Mouse (Mus musculus) urinary bladder, postnatal 25 days (tissue): ENCODE results near the gene Glis2.

Source experiments
- DNase-seq: peaks from one replicate; pipeline ENCODE4 v3.0.0; 2022; ENCODE audit warnings: low spot score

The Glis2 gene

DNA sequence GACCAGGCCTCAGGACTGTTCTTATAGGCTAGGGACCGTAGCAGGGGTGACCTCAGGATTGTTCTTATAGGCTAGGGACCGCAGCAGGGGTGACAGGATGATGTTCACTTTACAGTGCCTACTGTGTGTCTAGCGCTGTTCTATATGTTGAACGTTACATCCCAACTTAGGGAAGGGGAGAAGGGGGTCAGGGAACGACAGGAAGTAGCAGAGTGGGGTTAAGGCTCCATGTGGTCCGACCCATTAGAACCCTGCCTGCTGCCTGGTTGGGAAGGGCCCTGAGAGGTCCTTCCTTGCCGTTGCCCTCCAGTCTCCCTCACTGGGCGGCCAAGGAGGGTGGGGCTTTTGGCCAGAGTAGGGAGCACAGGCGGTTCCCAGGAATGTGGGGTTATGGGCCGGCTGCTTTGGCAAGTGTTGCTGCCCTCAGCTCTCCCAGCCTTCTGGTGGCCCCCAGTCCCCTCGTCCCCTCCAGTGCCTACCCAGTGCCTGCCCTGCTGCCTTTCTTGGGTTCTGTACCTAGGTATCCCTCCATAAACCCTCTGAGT is 9.9 kb downstream of the Glis2 start:
- DNase-seq = no peak

DNA sequence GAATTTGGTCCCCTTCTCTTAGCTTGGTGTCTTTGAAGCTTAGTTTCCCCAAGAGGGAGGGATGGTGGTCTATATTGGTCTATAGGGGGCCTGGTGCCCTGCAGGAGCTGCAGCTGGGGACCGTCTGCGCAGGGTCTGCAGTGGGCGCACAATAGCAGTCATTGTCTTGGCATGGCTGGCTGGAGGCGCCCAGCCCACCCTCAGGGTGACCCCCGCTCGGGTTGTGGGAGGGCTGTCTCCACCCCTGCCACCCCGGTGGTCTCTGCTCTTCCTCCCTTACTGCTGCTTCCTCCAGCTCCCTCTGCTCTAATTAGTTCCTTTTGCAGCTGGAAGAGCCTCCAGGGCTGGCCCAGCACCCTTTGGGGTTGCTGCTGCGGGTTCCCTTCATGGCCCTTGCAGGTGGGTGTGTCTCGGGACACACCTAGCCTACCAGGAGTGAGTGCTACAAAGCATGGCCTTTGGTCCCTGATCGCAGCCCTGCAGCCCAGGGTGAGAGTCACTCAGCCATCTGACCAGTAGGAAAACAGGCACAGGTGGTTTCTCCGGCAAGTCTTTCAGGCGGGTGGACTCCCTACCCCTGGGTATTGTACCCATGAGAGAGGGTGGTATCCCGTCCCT is 11.1 kb downstream of the Glis2 start:
- no peak for DNase-seq

DNA sequence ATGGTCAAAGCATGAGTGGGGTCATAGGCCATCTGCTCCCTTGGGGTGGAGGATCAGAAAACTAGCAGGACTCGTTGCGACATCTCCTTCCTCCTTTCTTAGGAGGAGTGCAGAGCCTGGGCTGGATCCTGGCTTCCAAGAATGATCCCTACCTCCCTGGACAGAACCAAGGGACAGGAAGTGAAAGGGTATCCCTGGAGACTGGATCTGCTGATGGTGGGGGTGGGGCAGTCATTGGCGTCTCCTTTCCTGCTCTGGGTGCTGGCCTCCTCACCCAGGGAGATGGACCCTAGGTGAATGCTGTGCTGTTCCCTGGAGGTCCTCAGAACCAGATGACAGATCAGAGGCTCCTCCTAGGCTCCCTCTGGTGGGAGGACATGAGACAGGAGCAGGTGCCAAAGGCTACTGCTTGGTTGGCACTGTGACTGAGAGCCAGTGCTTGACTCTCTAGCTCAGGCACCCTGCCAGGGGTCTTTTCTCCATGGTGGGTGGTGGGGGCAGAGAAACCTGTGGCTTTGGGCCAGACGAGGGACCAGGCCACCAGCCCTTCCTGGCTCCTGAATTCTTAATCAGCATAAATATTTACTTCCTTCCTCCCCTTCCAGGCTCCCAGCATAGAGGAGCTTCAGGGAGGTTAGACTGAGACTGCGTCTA is 12.0 kb downstream of the Glis2 start:
- DNase-seq = no peak

DNA sequence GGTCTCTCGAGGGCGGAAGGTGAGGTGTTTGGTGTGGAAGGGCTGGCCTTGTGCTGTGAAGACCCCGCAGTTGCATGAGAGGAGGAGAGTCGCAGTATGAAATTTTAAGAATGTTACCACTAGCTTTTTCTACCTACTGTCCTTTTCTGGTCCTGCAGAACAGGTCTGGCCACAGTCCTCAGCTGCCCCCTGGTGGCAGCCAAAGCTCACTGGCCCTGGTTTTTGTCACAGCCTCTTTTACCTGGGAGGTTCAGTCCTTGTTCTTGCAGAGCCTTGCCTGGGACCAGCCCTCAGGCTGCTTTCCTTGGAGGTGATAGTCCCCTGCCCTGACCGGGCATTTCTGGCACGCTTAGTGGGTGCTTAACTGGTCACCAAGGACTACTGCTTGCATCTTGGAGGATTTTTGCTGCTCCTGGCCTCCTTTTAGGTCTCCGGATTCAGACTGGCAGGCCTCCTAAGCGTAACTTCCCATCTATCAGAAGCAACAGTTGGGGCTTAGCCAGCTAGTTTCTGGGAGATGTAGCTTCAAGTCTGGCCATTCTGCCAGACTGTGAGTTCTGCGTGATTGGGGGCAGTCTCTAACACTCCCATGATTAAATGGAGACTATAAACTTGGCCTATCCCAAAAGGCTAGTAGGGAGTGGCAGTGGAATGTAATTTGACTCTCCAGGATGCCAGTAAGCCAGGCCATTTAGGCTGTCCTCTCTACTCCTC is 13.5 kb downstream of the Glis2 start:
- peak; percentile 76 for DNase-seq

DNA sequence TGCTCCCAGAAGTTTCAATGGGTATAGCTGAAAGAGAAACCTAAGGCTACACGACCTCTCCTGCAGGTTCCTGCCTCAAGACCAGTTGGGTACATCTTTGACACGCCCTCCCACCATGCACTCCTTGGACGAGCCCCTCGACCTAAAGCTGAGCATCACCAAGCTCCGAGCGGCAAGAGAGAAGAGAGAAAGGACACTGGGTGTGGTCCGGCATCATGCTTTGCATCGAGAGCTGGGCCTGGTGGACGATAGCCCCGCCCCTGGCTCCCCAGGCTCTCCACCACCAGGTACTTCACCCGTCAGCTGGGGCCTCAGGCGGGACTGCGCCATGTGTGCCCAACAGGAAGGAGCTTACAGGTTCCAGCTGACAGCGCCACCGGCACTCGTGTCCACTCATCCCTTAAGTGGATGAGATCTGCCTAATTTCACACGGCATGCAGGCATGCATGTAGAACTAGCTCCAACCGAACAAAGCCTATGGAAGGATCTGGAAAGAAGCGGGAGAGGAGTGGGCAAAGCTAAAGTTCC is 14.1 kb downstream of the Glis2 start:
- DNase-seq = no peak

DNA sequence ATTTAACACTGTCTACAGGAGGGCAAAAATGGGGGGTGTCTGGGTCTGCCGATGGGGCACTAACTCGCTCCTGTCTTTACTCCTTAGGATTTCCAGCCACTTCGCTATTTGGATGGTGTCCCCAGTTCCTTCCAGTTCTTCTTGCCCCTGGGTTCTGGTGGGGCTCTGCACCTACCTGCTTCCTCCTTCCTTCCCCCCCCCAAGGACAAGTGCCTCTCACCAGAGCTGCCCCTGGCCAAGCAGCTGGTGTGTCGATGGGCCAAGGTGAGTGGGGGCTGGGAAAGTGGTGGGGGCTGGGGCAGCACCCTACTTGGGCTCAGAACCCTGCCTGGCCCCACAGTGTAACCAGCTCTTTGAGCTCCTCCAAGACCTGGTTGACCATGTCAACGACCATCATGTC is 16.7 kb downstream of the Glis2 start:
- DNase-seq = no peak

DNA sequence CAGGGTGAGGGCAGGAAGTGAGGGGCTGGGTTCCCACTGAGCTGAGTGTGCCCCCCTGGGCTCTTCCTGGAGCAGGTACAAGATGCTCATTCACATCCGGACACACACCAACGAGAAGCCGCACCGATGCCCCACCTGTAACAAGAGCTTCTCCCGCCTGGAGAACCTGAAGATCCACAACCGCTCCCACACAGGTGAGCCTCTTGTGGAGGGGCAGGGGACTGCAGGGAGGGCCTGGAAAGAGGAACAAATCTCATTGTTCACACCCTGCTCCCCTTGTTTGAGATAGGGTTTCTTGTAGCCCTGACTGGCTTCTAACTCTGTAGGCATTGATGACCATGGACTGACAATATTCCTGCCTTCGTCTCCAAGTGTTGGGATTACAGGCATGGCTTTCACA is 17.2 kb downstream of the Glis2 start:
- no peak for DNase-seq

DNA sequence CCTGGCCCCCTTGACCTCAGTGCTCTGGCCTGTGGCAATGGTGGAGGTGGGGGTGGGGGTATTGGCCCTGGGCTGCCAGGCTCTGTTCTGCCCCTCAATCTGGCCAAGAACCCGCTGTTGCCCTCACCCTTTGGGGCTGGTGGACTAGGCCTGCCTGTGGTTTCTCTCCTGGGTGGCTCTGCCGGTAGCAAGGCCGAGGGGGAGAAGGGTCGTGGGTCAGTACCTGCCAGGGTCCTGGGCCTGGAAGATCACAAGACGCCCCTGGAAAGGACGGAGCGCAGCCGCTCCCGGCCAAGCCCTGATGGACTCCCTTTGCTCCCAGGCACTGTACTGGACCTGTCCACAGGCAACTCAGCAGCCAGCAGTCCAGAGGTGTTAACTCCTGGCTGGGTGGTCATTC is 19.2 kb downstream of the Glis2 start:
- no peak for DNase-seq

DNA sequence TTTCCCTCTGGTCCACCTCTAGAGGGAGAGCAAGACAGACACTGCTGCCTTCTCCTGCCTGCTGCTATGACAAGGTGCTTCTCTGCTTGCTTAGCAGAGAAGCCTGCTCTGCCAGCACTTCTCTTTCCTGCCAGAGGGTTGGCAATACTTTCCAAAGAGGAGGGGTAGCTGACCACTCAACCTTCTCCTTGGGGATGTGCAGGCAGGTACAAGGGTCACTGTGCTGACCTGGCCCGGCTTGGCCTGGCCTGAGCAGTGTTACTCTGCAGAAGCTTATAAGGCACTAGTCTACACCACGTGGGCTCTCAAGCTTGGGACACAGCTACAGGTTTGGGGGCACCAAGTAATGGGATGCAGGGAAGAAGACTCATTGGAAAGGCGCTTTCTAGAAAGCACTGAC is 20.1 kb downstream of the Glis2 start:
- no peak for DNase-seq

DNA sequence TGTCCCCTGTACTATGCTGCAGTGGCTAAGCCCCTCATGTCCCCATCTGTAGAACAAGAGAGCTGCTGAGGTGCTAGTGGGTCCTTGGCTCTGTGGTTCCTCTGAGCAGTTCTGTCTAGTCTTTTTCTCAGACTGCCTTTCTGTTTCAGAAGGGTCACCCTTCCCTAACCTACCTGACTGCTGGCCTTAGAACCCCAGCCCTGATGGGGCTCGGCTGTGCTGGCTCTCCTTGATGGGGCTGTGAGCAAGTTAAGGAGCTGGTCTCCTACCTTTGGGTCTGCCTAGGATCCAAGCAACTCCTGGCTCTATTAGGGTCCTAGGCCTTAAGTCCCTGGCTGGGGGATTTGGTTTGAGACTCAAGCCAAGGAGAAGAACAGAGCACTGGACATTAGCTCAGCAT is 20.8 kb downstream of the Glis2 start:
- DNase-seq = no peak

DNA sequence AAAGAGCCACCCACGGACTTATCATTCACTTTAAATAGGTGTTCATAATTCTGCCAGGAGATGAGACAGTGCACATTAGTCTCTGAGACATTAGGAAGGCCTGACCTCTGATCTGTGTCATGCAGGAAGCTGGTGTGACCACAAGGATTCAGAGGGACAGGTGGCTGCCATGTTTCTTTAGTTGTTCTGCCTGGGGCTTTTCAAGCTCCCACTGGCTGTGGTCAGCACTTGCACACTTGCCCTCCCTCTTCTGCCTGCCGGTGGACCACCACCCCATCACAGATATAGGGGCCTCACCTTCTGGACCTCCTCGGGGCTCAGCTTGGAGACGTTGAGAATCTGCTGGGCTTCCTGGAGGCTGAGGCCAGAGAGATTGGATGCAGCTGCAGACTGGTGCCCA is 22.3 kb downstream of the Glis2 start:
- DNase-seq = no peak

DNA sequence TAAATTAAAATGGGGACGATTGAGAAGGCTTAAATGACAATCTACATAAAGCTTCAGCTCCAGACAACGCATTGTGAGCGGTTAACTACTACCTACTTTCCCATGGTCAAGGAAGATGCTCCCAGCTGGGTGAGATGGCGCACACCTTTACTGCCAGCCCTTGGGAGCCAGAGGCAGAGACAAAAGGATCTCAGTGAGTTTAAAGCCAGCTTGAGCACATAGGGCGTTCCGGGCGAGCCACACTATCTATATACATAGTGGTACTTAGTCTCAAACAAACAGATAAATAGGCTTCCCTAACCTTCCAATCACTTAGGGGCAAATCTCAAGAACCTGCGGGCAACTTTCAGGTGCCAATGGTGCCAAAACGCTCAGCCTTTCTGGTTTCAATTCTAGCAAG is 29.6 kb downstream of the Glis2 start:
- DNase-seq = no peak

DNA sequence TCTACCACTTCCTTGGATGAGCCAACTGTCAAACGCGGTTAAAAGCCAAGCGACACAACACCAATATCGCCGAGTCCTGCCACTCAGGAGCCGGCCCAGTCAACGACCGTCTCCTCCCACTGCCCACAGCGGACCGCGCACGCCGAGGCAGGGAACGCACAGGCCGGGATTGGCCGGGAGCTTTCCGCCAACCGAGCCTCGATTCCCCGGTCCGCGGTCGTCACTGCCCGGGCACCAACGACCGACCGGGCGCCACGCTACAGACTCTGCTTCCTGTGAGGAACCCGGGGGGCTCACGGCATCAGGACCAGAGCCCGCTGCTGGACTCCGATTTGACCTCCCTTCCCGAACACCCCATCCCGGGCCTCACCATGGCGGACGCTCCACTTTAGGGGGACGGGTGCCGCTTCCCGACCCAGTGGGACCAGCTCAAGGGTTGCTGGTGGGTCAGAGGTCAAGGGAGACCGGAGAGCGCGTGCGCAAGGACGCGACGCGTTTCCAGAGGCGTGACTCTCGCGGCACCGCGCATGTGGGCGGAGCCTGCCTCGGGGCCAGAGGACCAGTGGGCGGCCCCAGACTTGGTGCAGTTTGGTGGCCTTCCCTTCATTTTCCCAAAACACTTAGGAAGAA is 30.1 kb downstream of the Glis2 start, which contains the start of gene Pam16:
Gene Pam16 (minus strand): TSS at position 508 of the 630 bp plus-strand sequence.
- peak; percentile 89 for DNase-seq

DNA sequence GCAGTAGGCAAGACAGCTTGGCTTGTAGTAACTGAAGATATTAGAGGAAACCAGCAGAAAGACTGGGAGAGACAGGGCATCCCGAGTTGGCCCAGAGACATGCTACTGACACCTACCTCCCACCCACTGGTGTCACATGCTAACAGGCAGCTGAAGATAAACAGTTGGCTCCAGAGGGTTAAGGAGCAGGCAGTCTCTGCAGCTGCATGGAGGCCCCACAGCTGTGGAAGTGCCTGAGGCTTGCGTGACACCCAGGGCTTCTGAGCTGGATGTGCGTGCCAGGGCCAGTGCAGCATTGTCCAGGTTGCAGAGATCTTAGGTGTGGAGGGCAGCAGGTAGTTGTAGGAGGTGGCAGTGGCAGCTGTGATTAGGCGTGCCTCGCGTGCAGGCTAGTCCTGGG is 32.6 kb downstream of the Glis2 start:
- no peak for DNase-seq

DNA sequence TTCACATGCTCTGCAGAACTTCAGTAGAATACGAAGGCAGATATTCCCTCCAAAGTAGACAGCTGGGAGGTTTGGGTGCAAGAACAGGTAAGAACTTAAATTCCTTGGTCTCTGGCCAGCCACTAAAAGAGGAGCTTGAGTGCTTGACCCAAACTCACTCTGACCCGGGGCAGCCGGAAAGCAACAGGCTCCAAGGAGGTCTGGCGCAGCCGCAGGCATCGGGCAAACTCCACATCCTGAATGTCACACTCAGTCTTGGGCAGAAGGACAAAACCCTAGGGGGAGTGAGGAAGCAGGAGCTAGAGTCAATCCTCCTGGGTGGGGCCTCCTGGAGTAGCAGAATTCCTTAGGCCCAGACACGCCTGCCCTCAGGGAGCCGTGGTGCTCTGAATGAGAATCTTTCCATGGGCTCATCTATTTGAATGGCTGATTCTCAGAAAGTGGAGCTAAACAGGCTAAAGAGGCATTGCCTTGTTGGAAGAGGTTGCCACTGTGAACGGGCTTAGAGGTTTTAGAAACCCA is 34.4 kb downstream of the Glis2 start:
- no peak for DNase-seq

DNA sequence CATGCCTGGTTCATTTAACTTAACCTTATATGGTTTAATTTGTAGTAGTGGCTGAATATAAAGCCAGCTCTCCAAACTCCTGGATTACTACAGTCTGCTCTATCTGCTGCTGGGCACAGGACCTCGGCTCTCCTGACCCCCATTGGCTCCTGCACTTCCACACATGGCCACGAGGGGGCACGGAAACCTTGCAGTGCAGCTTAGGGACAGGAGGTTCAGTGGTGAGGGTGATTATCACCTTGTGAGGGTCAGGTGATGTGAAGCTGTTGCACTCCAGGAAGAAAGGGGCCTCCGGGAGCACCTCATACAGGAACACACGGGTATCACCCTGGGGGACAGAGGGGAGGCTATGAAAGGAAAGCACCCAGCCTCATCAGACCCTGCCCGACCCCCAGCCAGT is 35.4 kb downstream of the Glis2 start:
- DNase-seq = peak; percentile 81

DNA sequence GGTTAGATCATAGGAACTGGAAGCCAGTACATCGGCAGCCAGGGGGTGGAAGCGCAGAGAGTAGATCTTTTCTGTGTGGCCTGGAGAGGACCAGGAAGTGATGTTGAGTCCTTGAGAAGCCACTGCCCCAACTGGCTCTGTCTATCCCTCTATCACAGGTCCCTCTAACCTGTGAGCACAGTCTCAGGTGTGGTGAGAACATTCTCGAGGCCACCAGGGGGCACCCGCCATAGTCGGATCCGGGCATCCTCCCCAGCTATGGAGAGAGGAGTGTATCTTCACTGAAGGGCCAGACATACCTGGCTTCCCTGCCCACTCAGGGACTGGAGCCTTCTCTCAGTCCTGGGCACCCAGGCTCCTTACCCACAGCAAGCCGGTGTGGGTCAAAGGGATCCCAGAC is 37.5 kb downstream of the Glis2 start:
- DNase-seq = peak; percentile 56

DNA sequence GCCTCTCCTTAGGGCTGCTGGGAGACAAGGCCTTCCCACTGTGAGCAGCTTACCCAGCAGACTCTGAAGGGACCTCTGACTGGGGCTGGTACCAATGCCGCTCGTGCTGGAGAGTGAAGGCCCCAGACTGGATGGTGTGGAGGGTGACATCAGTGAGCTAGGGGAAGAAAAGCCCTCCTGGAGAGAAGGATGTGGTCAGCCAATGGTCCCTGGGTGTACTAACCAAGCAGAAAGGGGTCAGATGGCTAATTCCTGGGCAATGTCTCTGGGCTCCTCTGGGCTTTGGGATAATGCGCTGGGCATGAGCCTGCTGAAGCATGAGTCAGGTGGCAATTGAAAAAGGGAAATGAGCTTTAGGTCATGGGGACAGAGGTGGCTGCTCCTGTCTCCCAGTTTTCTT is 39.1 kb downstream of the Glis2 start:
- no peak for DNase-seq

DNA sequence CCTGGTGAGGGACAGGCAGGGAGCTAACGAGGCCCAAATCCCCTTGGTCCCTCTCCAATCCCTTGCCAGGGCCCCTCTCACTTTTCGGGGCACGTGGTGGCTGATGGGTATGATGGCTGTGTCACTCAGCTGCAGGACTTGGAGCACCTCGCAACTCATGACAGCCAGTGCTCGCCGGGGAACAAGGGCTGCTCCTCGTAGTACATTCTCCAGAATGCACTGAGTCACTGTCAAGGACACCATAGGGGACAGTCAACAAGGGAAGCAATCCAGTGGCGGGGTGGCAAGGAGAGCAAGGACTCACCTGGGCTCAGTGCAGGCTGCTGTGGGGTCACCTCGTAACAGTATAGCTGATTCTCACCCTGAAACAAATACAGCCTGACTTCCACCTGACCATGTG is 40.2 kb downstream of the Glis2 start:
- no peak for DNase-seq

DNA sequence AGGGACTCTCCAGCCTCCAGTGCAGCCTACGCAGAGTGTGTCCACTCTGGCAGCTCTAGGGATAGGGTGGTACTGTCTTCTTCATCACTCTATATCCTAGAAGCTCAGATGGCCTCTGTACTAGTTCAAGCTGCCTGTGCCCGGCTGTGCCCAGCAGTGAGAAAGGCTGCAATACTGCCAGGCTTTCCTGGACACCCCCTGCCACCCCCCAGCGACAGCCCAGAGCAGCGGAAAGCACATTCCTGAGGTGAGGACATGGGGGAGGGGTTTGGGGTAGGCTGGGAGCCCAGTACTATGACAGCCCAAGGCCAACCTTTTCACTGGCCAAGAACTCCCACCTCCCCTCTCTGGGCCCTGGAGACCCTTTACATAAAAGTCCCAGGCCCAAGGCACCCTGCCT is 41.2 kb downstream of the Glis2 start:
- DNase-seq = no peak

DNA sequence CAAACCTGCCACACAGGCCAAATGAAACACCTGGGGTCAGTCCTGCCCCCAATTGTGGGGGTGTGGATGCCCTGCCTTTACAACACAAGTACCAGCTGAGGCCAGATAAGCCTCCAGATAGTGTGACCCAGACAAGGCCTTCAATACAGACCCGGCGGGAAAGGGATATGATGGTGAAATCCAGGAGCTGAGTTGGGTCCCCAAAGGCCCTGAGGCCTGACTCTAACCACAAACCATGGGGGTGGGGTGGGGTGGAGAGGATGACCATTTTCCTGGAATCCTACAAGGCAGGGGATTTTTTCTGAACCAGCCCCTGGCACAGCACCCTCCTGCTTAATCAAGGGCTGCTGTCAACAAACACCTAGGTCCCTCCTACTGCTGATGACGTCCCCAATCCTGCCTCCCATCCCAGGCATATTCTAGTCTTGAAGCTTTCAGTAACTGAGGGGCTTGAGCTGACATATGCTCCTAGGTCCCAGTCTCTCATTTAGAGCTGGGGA is 44.4 kb downstream of the Glis2 start:
- DNase-seq = no peak

DNA sequence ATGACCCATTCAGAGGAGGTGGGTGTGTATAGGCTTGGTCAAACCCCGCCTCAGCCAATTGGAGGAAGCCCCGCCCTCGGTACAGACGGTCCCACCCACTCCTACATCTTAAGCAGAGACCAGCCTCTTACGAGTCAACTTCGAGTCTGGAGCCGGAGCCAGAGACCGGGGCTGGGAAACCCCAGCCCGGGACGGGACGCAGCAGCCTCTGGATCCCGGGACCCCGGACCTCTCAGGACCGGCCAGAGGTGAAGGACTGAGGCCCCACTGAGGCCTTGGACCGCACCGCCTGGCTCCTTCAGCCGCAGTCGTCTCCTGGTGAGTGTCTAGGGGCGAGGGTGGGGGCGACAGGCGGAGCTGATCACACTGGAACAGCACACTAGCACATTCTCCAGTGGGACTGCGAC is 45.3 kb downstream of the Glis2 start, which contains the start of the genes Vasn and Dnaja3:
Gene Vasn (plus strand): TSS at position 111 of the 407 bp plus-strand sequence.
Gene Dnaja3 (plus strand): TSS at position 159 of the 407 bp plus-strand sequence.
- DNase-seq = peak; percentile 81
